Mouse (Mus musculus): Measurements from ENCODE around the gene Tm7sf2. TPM values are rescaled to one million over a fixed set of nuclear protein-coding genes. Genes with fewer than 3 reads are reported as not detected.
"Not testable (repeated sequence)": the region's sequence is repeated elsewhere in the genome, so short reads cannot be mapped to it uniquely, and the experiment has no call there.

The Tm7sf2 gene
- polyA plus RNA-seq, 1 experiment from 2014 or later: 18.8 TPM

DNA sequence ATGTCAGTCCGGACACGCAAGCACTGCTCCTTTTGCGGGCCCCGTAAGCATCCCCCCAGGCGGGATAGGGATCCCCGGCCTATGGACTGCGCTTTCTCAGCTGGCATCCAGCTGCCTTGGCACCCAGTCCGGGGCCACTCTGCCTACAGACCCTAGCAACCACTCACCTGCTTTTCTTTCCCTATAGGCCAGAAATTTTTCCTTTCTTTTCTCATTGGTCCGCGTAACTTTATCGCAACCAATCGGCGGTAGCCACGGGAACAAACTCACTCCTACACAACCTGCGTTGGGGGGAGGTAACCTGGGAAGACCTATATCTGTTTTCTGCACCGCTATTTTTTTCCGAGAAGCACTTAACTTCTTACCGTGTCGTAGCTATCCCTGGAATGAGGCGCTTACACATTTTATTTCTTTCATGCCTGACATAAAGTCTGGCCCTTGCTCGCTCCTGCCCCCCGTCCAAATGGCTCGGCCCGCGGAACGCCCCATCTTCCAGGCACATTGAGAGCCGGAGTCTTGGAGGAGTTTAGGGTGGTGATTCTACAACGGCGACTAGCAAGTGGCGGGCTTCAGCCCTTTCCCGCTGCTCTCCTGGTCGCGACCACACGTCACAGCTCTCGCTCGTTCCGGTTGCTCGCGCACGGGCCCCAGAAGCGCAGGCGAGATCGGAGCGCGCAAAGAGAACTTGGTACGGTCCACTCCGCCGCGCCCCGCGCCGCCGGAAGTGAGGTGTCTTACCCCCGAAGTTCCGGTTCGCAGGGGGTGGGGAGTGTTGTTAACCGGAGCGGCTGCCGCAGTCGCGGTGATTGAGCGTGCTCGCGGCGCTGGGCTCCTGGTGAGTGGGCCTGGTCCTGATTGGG, 21.6 kb downstream of the Tm7sf2 start, which contains the start of gene Syvn1:
TSS of gene Syvn1 (plus strand) at position 283 of the 860 bp plus-strand sequence.
- H3K9me3 ChIP-seq: no peaks in the 10 kb centered on the region
- peak; percentile 96 for DNase-seq (ENCODE audit: low spot score)
- no peaks in the 10 kb centered on the region for H3K27me3 ChIP-seq (ENCODE audit: insufficient read depth, poor library complexity, severe bottlenecking)
- peaks cover 35% of the 10 kb centered on the region for H3K36me3 ChIP-seq
- peaks cover 22% of the 10 kb centered on the region for H3K4me1 ChIP-seq
- peak within 1 kb of the TSS; percentile 94 for H3K27ac ChIP-seq
- under 1% methylated on average over 65 of the region's 65 CpGs for WGBS
- peak within 1 kb of the TSS; percentile 86 for H3K4me3 ChIP-seq

DNA sequence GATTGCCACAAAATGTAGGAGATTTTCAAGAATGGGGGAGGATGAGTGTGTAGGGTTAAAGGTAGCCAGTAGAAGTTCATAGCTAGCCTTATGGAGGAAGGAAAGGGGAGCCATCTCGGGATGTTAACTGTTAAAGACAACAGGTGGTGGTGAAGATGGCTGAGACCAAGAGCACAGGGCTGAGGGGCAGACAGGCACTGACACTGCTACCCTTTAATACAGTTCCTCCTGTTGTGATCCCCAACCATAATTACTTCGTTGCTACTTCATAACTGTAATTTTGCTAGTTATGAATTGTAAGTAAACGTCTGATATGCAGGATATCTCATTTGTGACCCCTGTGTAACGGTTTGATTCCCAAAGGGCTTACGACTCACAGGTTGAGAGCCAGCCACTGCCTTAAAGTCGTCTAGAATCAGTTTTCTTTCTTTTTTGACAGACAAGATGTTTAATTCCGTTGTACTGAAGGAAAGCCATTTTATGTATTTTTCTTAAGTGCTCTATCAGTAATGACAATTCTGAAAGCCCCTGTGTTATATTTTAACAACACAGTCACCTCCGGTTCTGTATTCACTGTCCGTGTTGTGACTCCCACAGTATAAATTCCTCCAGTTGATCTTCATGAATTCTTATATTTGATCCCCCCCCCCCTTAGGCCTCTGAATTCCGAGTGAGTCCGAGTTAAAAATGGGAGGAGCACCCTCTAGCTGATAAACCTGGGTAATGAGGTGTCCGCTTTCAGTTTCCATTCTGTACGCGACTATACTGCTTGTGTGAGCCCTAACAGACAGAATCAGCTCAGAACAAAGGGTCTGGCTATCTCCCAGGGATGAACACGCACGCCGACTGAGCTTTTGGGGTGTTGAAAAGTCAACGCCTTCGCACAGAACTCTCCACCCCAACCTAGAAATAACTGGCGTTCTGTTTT, 22.5 kb downstream of the Tm7sf2 start:
- Histone ChIP-seq H3K27me3 (ENCODE audit: insufficient read depth, poor library complexity, severe bottlenecking) (no peaks in the 10 kb centered on the region), H3K4me1 (peaks cover 22% of the 10 kb centered on the region), H3K4me3 (peak overlapping the region; percentile 86), H3K36me3 (peaks cover 26% of the 10 kb centered on the region), H3K9me3 (no peaks in the 10 kb centered on the region), H3K27ac (peak overlapping the region; percentile 94)
- no peak for DNase-seq (ENCODE audit: low spot score)
- 19% methylated on average over 20 of the region's 20 CpGs for WGBS

DNA sequence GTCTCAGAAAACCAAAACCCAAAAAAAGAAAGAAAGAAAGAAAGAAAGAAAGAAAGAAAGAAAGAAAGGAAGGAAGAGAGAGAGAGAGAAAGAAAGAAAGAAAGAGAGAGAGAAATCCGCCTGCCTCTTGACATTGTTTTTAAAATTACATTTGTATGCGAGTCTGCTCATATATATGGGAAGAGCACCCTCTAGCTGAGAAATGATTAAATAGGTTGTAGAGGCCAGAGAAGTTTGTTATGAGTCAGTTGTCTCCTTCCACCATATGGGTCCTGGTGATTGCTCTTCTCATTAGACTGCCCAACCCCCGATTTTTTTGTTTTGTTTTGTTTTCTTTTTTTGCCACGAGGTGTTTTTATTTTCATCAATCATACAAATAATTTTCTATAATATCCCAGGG, 24.1 kb downstream of the Tm7sf2 start:
- not testable (repeated sequence) for H3K27me3 ChIP-seq (ENCODE audit: insufficient read depth, poor library complexity, severe bottlenecking); H3K9me3 ChIP-seq; DNase-seq (ENCODE audit: low spot score); H3K27ac ChIP-seq; H3K4me3 ChIP-seq
- peaks cover 11% of the 10 kb centered on the region for H3K36me3 ChIP-seq
- WGBS: 72% methylated on average over 4 of the region's 4 CpGs
- H3K4me1 ChIP-seq: peaks cover 22% of the 10 kb centered on the region

DNA sequence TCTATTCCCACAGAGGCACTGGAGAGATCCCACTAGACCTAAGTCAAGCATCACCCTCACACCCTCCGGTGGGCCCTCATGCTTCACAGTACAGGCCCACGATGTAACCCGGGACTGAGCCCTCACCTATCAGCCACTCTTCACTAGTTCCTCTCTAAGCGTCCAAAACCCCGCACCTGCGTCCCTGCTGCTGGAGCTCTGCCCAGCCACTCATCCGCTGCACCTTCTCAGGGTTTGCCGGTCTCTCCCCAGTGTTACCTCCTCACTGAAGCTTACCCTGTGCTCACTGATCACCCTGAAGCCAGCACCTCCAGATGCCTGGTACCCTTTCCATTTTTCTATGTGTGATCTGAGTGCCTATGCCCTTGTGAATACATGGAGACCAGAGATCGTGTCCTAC, 25.9 kb downstream of the Tm7sf2 start:
- Histone ChIP-seq H3K36me3 (no peaks in the 10 kb centered on the region), H3K4me3 (no peak overlapping the region), H3K27me3 (ENCODE audit: insufficient read depth, poor library complexity, severe bottlenecking) (no peaks in the 10 kb centered on the region), H3K4me1 (peaks cover 6% of the 10 kb centered on the region), H3K9me3 (no peaks in the 10 kb centered on the region), H3K27ac (no peak overlapping the region)
- DNase-seq (ENCODE audit: low spot score): no peak
- 81% methylated on average over 9 of the region's 9 CpGs for WGBS

DNA sequence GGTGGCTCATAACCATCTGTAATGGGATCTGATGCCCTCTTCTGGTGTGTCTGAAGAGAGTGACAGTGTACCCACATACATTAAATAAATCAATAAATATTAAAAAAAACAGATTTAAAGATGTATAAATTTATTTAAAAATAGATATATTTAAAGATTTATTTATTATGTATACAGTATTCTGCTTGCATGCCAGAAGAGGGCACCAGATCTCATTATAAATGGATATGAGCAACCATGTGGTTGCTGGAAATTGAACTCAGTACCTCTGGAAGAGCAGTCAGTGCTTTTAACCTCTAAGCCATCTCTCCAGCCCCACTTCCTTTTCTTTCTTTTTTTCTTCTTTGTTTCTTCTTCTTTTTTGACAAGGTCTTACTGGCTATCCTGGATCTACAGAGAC, 28.2 kb downstream of the Tm7sf2 start:
- Histone ChIP-seq H3K9me3 (no peaks in the 10 kb centered on the region), H3K27me3 (ENCODE audit: insufficient read depth, poor library complexity, severe bottlenecking) (no peaks in the 10 kb centered on the region), H3K4me1 (peaks cover under 1% of the 10 kb centered on the region; the same call in 1 of the 2 replicates)

DNA sequence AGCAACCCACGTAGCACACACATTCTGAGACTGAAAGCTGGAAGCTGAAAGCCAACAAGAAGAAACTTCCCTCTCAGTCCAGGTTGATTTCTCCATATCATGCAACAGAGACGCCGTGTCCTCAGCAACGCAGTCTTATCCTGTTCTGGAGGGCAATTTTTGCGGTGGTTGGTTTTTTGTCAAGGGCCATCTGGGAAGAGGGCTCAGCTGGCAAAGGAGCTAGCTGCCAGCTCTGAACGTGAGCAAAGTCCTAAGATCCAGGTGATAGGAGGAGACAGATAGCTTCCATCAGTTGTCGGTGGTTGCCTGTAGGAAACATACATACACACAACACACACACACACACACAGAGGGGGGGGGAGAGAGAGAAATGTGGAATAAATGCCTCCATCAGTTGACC, 29.8 kb downstream of the Tm7sf2 start:
- H3K27me3 ChIP-seq (ENCODE audit: insufficient read depth, poor library complexity, severe bottlenecking): no peaks in the 10 kb centered on the region

More for the DNA sequence above, 28.2 kb downstream of the Tm7sf2 start:
- no peak overlapping the region for H3K4me3 ChIP-seq
- H3K36me3 ChIP-seq: no peaks in the 10 kb centered on the region
- no peak for DNase-seq (ENCODE audit: low spot score)
- H3K27ac ChIP-seq: no peak overlapping the region

DNA sequence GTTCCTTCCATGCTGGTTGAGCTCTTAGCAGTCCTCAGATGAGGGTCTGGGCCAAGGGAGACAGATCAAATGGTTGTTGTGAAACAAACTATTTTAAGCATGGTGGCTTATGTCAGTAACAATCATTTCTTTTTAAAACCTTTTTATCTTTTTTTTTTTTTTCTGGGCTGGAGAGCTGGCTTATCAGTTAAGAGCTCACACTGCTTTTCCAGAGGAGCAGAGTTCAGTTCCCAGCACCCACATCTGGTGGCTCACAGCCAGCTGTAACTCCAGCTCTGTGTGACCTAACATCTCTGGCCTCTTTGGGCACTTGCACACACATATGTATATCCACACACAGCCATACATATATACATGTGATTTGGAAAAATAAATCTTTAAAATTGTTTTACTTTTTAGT, 30.5 kb downstream of the Tm7sf2 start:
- Histone ChIP-seq H3K27me3 (ENCODE audit: insufficient read depth, poor library complexity, severe bottlenecking) (no peaks in the 10 kb centered on the region), H3K9me3 (no peaks in the 10 kb centered on the region), H3K4me3 (no peak overlapping the region), H3K27ac (no peak overlapping the region), H3K4me1 (no peaks in the 10 kb centered on the region), H3K36me3 (no peaks in the 10 kb centered on the region)
- no peak for DNase-seq (ENCODE audit: low spot score)

More for the DNA sequence above, 29.8 kb downstream of the Tm7sf2 start:
- Histone ChIP-seq H3K36me3 (no peaks in the 10 kb centered on the region), H3K9me3 (no peaks in the 10 kb centered on the region), H3K4me1 (no peaks in the 10 kb centered on the region), H3K4me3 (no peak overlapping the region), H3K27ac (no peak overlapping the region)
- DNase-seq (ENCODE audit: low spot score): no peak
- 79% methylated on average over 7 of the region's 7 CpGs for whole genome bisulfite sequencing

DNA sequence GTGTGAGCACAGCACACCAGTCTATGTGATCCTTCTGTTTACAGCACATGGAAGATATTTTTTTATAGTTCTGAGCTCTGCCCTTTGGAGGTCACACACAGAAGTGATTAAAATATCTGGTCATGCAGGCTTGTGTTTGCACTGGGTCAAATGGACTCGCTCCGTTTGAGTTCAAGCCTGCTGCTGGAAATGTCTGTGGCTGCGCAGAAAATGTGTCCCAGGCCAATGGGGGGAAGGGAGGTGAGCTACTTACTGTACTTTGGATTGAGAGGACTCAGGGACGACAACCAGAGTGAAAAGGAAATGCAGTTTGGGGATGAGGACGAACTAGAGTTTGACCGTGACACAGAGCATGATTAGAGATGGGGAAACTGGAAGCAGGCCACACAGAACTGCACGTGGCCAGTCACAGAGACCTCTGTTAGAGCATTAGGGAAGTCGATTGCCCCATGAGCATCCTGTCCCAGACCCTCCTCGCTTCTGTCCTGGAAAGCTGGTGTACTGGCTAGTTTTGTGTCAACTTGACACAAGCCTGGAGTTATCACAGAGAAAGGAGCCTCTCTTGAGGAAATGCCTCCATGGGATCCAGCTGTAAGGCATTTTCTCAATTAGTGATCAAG, 32.1 kb downstream of the Tm7sf2 start:
- WGBS: 71% methylated on average over 9 of the region's 9 CpGs
- H3K36me3 ChIP-seq: no peaks in the 10 kb centered on the region
- H3K9me3 ChIP-seq: no peaks in the 10 kb centered on the region
- no peaks in the 10 kb centered on the region for H3K27me3 ChIP-seq (ENCODE audit: insufficient read depth, poor library complexity, severe bottlenecking)
- H3K4me1 ChIP-seq: no peaks in the 10 kb centered on the region
- H3K27ac ChIP-seq: no peak overlapping the region
- DNase-seq (ENCODE audit: low spot score): no peak
- no peak overlapping the region for H3K4me3 ChIP-seq

DNA sequence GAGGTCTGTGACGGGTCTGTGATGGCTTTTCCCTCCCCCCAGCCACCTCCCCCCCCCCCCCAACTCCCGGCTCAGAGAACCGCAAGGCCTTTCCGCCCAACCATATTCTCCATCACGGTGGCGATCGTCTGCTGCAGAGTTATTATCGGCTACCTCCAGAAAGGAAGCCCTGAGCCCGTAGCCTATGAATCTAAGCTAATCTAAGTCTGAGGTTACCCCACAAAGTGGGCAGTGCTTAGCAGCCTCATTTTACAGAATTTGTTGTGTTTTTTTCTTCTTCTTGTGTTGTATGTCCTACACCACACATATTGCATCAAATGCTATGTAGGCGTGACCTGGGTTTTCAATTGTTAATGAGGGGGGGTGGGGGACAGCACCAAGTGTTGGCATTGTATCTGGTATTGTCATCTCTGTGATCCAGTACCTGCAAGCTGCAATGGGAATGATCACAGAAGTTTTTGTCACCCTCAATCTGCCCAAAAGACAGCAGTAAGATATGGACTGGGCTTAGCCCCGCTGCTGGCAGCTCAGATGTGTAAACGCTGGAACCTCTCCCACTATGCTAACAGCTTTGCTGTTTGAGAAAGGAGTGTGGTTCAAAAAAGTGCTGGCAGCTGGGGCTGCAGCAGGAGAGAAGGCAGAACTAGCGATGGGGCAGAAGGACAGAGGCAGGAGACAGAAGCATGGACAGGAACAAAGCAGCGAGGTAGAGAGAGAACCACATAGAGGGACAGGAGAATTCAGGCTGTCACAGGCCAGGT, 37.5 kb downstream of the Tm7sf2 start:
- WGBS: 70% methylated on average over 14 of the region's 14 CpGs

DNA sequence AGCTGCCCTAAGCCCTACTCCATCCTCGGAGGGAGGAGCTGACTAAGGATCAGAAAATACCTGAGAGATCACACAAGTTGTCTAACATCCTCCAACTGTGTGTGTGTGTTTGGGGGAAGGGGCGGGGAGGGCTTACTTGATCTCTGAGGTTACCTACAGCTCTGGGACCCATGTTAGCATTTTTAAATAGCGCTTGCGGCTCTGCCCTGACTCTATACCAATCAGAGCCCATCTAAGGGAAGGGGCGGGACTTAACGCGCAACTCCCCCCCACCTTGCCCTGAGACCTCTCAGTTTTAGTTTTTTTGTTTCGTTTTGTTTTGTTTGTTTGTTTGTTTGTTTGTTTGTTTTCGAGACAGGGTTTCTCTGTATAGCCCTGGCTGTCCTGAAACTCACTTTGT, 38.7 kb downstream of the Tm7sf2 start:
- Histone ChIP-seq H3K9me3 (no peaks in the 10 kb centered on the region), H3K27me3 (ENCODE audit: insufficient read depth, poor library complexity, severe bottlenecking) (0 out of 2 replicates have a peak, but pooled peaks cover under 1% of the 10 kb centered on the region), H3K4me3 (no peak overlapping the region), H3K36me3 (no peaks in the 10 kb centered on the region), H3K4me1 (no peaks in the 10 kb centered on the region), H3K27ac (no peak overlapping the region)
- 65% methylated on average over 9 of the region's 9 CpGs for WGBS
- DNase-seq (ENCODE audit: low spot score): no peak

More for the DNA sequence above, 37.5 kb downstream of the Tm7sf2 start:
- Histone ChIP-seq H3K27me3 (ENCODE audit: insufficient read depth, poor library complexity, severe bottlenecking) (no peaks in the 10 kb centered on the region), H3K4me3 (no peak overlapping the region), H3K4me1 (no peaks in the 10 kb centered on the region), H3K36me3 (no peaks in the 10 kb centered on the region), H3K9me3 (no peaks in the 10 kb centered on the region), H3K27ac (no peak overlapping the region)
- DNase-seq (ENCODE audit: low spot score): no peak

DNA sequence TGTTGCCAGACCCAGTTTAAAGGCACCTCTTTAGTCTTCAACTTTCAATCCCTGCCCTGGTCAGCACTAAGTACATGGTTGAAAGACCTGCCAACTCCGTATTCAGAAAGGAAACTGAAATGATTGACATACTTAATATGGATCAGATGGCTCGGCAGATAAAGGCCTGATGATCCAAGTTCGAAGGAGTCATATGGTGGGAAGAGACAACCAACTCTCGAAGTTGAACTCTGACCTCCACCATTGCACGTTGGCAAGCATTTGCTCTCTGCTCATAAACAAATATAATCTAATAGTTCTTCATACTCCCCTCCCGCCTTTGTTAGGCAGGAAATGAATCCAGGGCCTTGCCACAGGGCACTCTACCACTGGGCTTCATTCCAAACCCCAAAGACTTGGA, 39.2 kb downstream of the Tm7sf2 start:
- Histone ChIP-seq H3K9me3 (no peaks in the 10 kb centered on the region), H3K4me3 (no peak overlapping the region), H3K4me1 (no peaks in the 10 kb centered on the region; the same call in 1 of the 2 replicates), H3K27ac (no peak overlapping the region), H3K27me3 (ENCODE audit: insufficient read depth, poor library complexity, severe bottlenecking) (peaks cover 5% of the 10 kb centered on the region; the same call in 1 of the 2 replicates), H3K36me3 (no peaks in the 10 kb centered on the region)
- 83% methylated on average over 6 of the region's 6 CpGs for WGBS
- no peak for DNase-seq (ENCODE audit: low spot score)

DNA sequence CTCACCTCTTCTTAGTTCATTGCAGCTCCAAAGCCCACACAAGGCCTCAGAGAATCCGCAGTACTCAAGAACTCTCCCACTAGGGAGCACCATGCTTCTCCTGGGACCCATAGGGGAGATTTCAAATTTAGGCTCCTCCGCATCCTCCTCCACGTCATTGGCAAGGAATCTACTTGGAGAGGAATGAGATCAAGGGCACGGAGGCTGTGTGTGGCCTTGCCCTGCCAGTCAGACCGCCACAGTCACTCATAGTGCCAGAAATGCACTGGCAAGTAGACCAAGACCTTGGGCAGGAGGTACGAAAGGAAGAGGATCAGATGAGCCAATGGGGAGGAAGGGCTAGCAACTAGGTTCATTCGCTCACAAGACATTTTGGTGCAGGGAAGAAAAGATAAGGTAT, 44.2 kb downstream of the Tm7sf2 start:
- 75% methylated on average over 7 of the region's 7 CpGs for WGBS
- Histone ChIP-seq H3K9me3 (no peaks in the 10 kb centered on the region), H3K4me3 (no peak overlapping the region), H3K27me3 (ENCODE audit: insufficient read depth, poor library complexity, severe bottlenecking) (peaks cover 7% of the 10 kb centered on the region; the same call in 1 of the 2 replicates), H3K27ac (no peak overlapping the region), H3K4me1 (peaks cover 5% of the 10 kb centered on the region), H3K36me3 (no peaks in the 10 kb centered on the region)
- no peak for DNase-seq (ENCODE audit: low spot score)

Measured in heart, embryonic 10.5 days (tissue).